Mouse (Mus musculus): ENCODE measurements around the gene Atp6v0d1. TPM values are rescaled to one million over a fixed set of nuclear protein-coding genes. Genes with fewer than 3 reads are reported as not detected.

Atp6v0d1 gene
- 76.0 TPM for polyA plus RNA-seq (2015; fragmentation: Illumina TruSeq; extraction: RNeasy Lipid Tissue Mini Kit (QIAGEN cat#74804); ENCODE audit: insufficient read depth, low replicate concordance)

DNA sequence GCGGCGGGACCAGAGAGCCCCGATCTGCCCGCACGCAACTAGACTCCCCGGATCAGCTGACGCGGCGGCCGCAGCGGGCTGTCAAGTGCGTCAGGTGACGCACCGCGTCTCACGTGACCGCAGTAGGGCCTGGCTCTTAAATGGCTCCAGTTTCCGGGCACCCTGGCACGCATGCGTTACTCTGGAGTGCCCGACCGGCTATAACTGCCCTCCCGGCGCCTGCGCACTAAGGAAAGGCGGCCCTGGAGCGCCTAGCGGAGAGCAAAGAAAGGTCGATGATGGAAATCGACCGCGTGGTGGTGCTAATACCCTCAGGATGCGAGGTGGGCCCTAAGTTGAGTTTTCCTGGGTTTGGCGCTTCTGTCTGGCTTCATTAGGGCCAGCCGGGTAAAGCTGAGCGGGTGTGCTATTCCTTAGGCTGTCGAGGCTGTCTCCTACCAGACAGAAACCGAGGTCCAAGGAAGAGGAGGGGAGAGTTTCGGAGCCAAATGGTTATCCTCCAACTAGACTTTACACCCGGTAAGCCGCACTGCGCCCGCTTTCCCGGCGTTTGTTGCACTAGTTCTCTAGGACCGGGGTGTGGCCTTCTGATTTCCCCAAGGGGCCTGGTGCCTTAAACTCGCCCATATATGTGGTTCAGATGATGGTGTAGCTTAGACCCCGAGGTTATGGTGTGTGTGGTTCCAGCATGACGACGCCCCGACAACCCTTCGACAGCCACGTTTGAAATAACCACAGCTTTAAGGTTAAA is at the start of gene Atp6v0d1:
TSS of gene Atp6v0d1 (minus strand) at position 96 of the 751 bp plus-strand sequence.

DNA sequence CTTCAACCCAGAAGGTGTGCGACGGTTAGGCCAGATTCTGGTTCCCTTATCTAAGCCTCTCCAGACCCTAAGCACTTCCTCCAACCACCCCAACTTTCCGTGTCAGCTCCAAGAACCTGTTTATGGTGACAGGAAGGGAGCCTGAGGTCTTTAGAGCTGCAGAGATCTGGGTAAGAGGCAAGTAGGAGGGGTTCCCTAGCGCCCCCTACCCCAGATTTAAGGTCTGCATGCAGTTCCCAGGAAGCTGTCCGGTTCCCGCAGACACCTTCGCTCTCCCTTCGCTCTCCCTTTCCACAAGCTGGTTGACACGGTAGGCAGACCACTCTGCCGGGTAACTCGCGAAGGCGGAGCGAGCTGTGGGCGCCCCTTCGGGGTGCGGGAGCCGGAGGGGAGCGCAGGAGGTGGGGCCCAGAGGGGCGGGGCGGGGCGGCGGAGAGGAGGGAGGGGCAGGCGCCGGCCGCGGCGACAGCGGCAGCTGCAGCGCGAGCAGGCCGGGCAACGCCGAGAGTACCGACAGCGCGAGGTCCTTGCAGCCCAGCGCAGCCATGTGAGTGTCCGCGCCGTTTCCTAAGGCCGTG is 39.0 kb upstream of the Atp6v0d1 start, which contains the start of gene Ripor1:
TSS of gene Ripor1 (plus strand) at position 452 of the 578 bp plus-strand sequence.

DNA sequence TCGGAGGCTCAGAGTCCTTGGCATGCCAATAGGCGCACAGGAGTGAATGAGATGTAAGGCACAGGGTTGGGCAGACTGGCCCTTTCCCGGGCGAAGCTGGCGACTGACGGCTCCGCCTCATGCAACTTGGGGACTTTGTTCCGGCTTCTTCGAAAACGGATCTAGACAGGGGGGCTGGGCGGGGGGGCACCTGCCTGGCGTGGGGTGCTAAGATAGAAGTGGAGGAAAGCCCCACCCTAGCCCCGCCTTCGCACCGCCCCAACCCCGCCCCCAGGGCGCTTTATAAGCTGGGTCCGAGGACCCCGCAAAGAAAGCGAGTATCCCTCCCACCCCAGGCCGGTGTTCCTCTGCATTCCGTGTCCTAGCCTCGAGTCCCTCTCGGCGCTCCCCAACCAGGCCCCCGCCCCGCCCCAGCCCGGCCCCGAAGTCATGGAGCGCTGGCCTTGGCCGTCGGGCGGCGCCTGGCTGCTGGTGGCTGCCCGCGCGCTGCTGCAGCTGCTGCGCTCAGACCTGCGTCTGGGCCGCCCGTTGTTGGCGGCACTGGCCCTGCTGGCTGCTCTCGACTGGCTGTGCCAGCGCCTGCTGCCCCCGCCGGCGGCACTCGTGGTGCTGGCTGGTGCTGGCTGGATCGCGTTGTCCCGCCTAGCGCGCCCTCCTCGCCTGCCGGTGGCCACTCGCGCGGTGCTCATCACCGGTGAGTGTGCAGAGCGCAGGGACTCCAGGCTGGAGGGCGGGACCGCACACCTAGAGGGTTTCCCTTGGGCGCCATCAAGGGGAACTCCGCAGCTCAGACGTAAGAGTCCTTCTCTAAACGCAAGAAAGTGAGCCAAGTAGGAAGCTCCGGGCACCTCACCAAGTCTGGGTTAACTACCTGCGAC is 47.2 kb downstream of the Atp6v0d1 start, which contains the start of gene Hsd11b2:
TSS of gene Hsd11b2 (plus strand) at position 320 of the 878 bp plus-strand sequence.

DNA sequence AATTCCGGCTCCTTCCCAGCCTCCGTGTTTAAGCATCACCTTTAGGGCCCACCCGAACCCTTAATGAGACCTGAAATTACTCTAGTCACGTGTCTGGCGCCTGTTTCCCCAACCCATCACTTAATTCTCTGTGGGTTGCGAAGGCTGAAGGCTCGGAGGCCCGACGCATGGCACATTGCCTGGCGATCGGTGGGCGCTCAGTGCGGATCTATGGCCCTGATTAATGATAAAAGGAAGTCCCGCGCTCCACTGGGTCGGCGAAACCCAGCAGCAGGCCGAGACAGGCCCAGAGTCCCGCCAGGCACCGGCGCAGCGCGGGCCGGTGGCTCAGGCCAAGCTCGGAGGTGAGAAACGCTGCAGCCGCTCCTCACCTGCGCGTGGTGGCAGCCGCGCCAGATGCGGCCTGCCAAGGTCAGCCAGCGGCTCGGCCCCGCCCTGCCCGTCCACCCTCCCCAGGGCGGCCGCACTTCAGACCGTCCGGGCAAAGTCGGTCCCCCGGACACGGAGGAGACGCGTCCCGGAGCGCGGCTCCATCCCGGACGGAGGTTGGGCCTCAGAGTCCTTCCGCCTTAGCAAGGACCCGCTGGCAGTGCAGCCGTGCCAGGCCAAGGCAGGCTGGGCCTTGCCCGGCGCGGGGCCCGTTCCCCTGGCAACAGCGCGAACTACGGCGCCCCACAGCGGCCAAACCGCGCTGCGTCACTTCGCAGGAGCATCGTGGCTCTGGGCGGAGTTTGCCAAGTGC is 69.2 kb downstream of the Atp6v0d1 start, which contains the start of gene Zdhhc1:
TSS of gene Zdhhc1 (minus strand) at position 464 of the 742 bp plus-strand sequence.

Other genes with a start within 250 kb of the Atp6v0d1 start
- gene Lrrc29, start 239.8 kb downstream of the Atp6v0d1 start, polyA plus RNA-seq (2015; fragmentation: Illumina TruSeq; extraction: RNeasy Lipid Tissue Mini Kit (QIAGEN cat#74804); ENCODE audit: insufficient read depth, low replicate concordance) = 0.98 TPM
- gene Tmem208, start 239.7 kb downstream of the Atp6v0d1 start, polyA plus RNA-seq (2015; fragmentation: Illumina TruSeq; extraction: RNeasy Lipid Tissue Mini Kit (QIAGEN cat#74804); ENCODE audit: insufficient read depth, low replicate concordance) = 42.6 TPM
- gene Fhod1, start 218.1 kb downstream of the Atp6v0d1 start, polyA plus RNA-seq (2015; fragmentation: Illumina TruSeq; extraction: RNeasy Lipid Tissue Mini Kit (QIAGEN cat#74804); ENCODE audit: insufficient read depth, low replicate concordance) = 19.5 TPM
- 1.6 TPM for gene Slc9a5, start 217.2 kb downstream of the Atp6v0d1 start, polyA plus RNA-seq (2015; fragmentation: Illumina TruSeq; extraction: RNeasy Lipid Tissue Mini Kit (QIAGEN cat#74804); ENCODE audit: insufficient read depth, low replicate concordance)
- 0.21 TPM for gene Plekhg4, start 192.8 kb downstream of the Atp6v0d1 start, polyA plus RNA-seq (2015; fragmentation: Illumina TruSeq; extraction: RNeasy Lipid Tissue Mini Kit (QIAGEN cat#74804); ENCODE audit: insufficient read depth, low replicate concordance)
- gene Kctd19, start 152.5 kb downstream of the Atp6v0d1 start, polyA plus RNA-seq (2015; fragmentation: Illumina TruSeq; extraction: RNeasy Lipid Tissue Mini Kit (QIAGEN cat#74804); ENCODE audit: insufficient read depth, low replicate concordance) = 0.73 TPM
- gene Lrrc36, start 152.5 kb downstream of the Atp6v0d1 start, polyA plus RNA-seq (2015; fragmentation: Illumina TruSeq; extraction: RNeasy Lipid Tissue Mini Kit (QIAGEN cat#74804); ENCODE audit: insufficient read depth, low replicate concordance) = not detected
- 1.5 TPM for gene Tppp3, start 94.5 kb downstream of the Atp6v0d1 start, polyA plus RNA-seq (2015; fragmentation: Illumina TruSeq; extraction: RNeasy Lipid Tissue Mini Kit (QIAGEN cat#74804); ENCODE audit: insufficient read depth, low replicate concordance)
- gene Zdhhc1, start 69.1 kb downstream of the Atp6v0d1 start, polyA plus RNA-seq (2015; fragmentation: Illumina TruSeq; extraction: RNeasy Lipid Tissue Mini Kit (QIAGEN cat#74804); ENCODE audit: insufficient read depth, low replicate concordance) = 5.3 TPM
- gene Hsd11b2, start 47.3 kb downstream of the Atp6v0d1 start, polyA plus RNA-seq (2015; fragmentation: Illumina TruSeq; extraction: RNeasy Lipid Tissue Mini Kit (QIAGEN cat#74804); ENCODE audit: insufficient read depth, low replicate concordance) = not detected
- 11.9 TPM for gene Ripor1, start 39.2 kb upstream of the Atp6v0d1 start, polyA plus RNA-seq (2015; fragmentation: Illumina TruSeq; extraction: RNeasy Lipid Tissue Mini Kit (QIAGEN cat#74804); ENCODE audit: insufficient read depth, low replicate concordance)
- gene Ctcf, start 70.5 kb upstream of the Atp6v0d1 start, polyA plus RNA-seq (2015; fragmentation: Illumina TruSeq; extraction: RNeasy Lipid Tissue Mini Kit (QIAGEN cat#74804); ENCODE audit: insufficient read depth, low replicate concordance) = 156 TPM
- gene Agrp, start 71.3 kb upstream of the Atp6v0d1 start, polyA plus RNA-seq (2015; fragmentation: Illumina TruSeq; extraction: RNeasy Lipid Tissue Mini Kit (QIAGEN cat#74804); ENCODE audit: insufficient read depth, low replicate concordance) = not detected
- gene Carmil2, start 120.2 kb upstream of the Atp6v0d1 start, polyA plus RNA-seq (2015; fragmentation: Illumina TruSeq; extraction: RNeasy Lipid Tissue Mini Kit (QIAGEN cat#74804); ENCODE audit: insufficient read depth, low replicate concordance) = 27.3 TPM
- gene Acd, start 135.1 kb upstream of the Atp6v0d1 start, polyA plus RNA-seq (2015; fragmentation: Illumina TruSeq; extraction: RNeasy Lipid Tissue Mini Kit (QIAGEN cat#74804); ENCODE audit: insufficient read depth, low replicate concordance) = 26.9 TPM
- 2.4 TPM for gene Pard6a, start 135.1 kb upstream of the Atp6v0d1 start, polyA plus RNA-seq (2015; fragmentation: Illumina TruSeq; extraction: RNeasy Lipid Tissue Mini Kit (QIAGEN cat#74804); ENCODE audit: insufficient read depth, low replicate concordance)
- gene 4933405L10Rik, start 141.6 kb upstream of the Atp6v0d1 start, polyA plus RNA-seq (2015; fragmentation: Illumina TruSeq; extraction: RNeasy Lipid Tissue Mini Kit (QIAGEN cat#74804); ENCODE audit: insufficient read depth, low replicate concordance) = not detected
- gene Enkd1, start 142.2 kb upstream of the Atp6v0d1 start, polyA plus RNA-seq (2015; fragmentation: Illumina TruSeq; extraction: RNeasy Lipid Tissue Mini Kit (QIAGEN cat#74804); ENCODE audit: insufficient read depth, low replicate concordance) = 1.4 TPM
- 0.99 TPM for gene Gfod2, start 192.6 kb upstream of the Atp6v0d1 start, polyA plus RNA-seq (2015; fragmentation: Illumina TruSeq; extraction: RNeasy Lipid Tissue Mini Kit (QIAGEN cat#74804); ENCODE audit: insufficient read depth, low replicate concordance)